Mouse (Mus musculus) heart, adult 2 months (tissue): ENCODE results near the gene Ikzf2. TPM values are rescaled to one million over a fixed set of nuclear protein-coding genes. Genes with fewer than 3 reads are reported as not detected.

ENCODE experiments used
- DNase-seq, 2 experiments: peaks; one replicate each; pipeline ENCODE4 v3.0.0; 2021
- H3K27ac ChIP-seq: fragments of 200-600 bp; 2 replicates; pipeline ENCODE4 v1.8.1; 2022
- H3K27me3 ChIP-seq: fragments of 200-500 bp; 2 replicates; pipeline ENCODE4 v1.6.1; 2012; ENCODE audit warnings: mild to moderate bottlenecking, low read length, inconsistent platforms, mixed read lengths; ENCODE audit not compliant: control insufficient read depth, insufficient read depth
- H3K36me3 ChIP-seq: fragments of 200-500 bp; 2 replicates; pipeline ENCODE4 v1.6.1; 2012; ENCODE audit warnings: low read length, inconsistent platforms; ENCODE audit not compliant: control insufficient read depth, insufficient read depth
- H3K4me1 ChIP-seq: fragments of 200-500 bp; 2 replicates; pipeline ENCODE4 v1.6.1; 2011; ENCODE audit warnings: low read length; ENCODE audit not compliant: control insufficient read depth, insufficient read depth
- H3K4me3 ChIP-seq: fragments of 200-600 bp; 2 replicates; pipeline ENCODE4 v1.8.1; 2022
- H3K79me2 ChIP-seq: fragments of 200-500 bp; replicated peaks from 2 replicates; pipeline ENCODE4 v1.6.1; 2012; ENCODE audit warnings: mild to moderate bottlenecking, inconsistent platforms, low read length, moderate library complexity, mixed read lengths; ENCODE audit not compliant: control insufficient read depth, insufficient read depth
- H3K9ac ChIP-seq: fragments of 200-500 bp; 2 replicates; pipeline ENCODE4 v1.6.1; 2012; ENCODE audit warnings: low read depth, mild to moderate bottlenecking, control low read depth, inconsistent platforms, low read length, mixed read lengths
- CTCF ChIP-seq: fragments of 200-600 bp; IDR thresholded peaks from 2 replicates; pipeline ENCODE4 v1.8.1; 2022; ENCODE audit warnings: antibody characterized with exemption, mild to moderate bottlenecking, moderate library complexity
- EP300 ChIP-seq: fragments of 200-500 bp; IDR thresholded peaks from 2 replicates; pipeline ENCODE4 v1.6.1; 2011; ENCODE audit warnings: low read depth, low read length, control low read depth; ENCODE audit not compliant: insufficient read depth
- POLR2A ChIP-seq: fragments of 200-500 bp; IDR thresholded peaks from 2 replicates; pipeline ENCODE4 v1.6.1; 2011; ENCODE audit warnings: mild to moderate bottlenecking, low read depth, low read length, control low read depth; ENCODE audit not compliant: insufficient read depth
- WGBS: fragments of 180-500 bp; shearing (Covaris S2); methylation state at CpG from one replicate; pipeline ENCODE4 v1.1.7; 2018; 5-methylcytosine and 5-hydroxymethylcytosine counted together
- intact Hi-C: fragments of 180-260 bp; cut with DNase I; formaldehyde crosslinking; loops from one replicate; pipeline ENCODE4 v1.15.1; 2025
- polyA plus RNA-seq: library from polyadenylated mRNA; depleted of rRNA; stranded (reverse); fragments of >200 nt; gene quantifications from 2 replicates; pipeline ENCODE4 v1.2.3, GENCODE M21; 2012
- total RNA-seq, 2 experiments: library from RNA; stranded (reverse); gene quantifications; 2 replicates each; pipeline ENCODE4 v1.2.3; 2021

Gene Ikzf2
- total and polyA plus RNA-seq, 3 experiments: 1.8 to 7.9 (median 6.1) TPM

DNA sequence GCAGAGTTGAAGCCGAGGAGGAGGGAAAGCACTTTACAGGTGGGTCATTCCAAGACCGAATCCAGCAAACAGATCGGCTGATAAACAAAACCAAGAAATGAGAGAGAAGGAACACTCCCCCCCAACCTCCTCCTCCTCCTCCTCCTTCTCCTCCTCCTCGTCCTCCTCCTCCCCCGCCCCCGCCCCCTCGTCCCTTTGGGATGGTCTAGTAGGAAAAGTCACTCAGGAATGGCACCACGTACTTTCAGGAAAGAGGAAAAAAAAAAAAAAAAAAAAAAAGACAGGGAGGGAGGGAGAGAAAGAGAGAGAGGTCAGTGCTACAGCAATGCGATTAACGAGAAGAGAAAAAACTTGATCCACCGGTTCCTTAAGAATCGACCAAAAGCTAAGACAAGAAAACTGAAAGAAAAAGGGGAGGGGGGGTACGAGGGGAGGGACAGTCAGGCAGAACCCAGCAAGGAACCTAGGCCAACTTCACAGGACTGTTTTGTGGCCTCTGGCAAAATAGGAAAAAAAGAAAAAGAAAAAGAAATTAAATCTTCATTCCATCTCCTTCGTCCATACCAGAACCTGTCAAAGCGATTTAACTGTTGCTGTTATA is 1.1 kb downstream of the Ikzf2 start:
- no peak for DNase-seq
- H3K27me3 ChIP-seq: no peaks in the 10 kb centered on the region
- H3K27ac ChIP-seq: peak overlapping the region; percentile 62
- peaks cover 2% of the 10 kb centered on the region for H3K4me1 ChIP-seq
- H3K4me3 ChIP-seq: peak overlapping the region; percentile 74
- no peaks in the 10 kb centered on the region for H3K36me3 ChIP-seq
- TF ChIP-seq CTCF (no peak), EP300 (no peak), POLR2A (no peak)
- peak overlapping the region; percentile 54 for H3K9ac ChIP-seq
- H3K79me2 ChIP-seq: no peaks in the 10 kb centered on the region
- under 1% methylated on average over 15 of the region's 15 CpGs for WGBS
- intact Hi-C loops: loop anchor here (5.0 kb wide), 1 partner anchor 444 kb away; no protein-coding TSS in a partner anchor

DNA sequence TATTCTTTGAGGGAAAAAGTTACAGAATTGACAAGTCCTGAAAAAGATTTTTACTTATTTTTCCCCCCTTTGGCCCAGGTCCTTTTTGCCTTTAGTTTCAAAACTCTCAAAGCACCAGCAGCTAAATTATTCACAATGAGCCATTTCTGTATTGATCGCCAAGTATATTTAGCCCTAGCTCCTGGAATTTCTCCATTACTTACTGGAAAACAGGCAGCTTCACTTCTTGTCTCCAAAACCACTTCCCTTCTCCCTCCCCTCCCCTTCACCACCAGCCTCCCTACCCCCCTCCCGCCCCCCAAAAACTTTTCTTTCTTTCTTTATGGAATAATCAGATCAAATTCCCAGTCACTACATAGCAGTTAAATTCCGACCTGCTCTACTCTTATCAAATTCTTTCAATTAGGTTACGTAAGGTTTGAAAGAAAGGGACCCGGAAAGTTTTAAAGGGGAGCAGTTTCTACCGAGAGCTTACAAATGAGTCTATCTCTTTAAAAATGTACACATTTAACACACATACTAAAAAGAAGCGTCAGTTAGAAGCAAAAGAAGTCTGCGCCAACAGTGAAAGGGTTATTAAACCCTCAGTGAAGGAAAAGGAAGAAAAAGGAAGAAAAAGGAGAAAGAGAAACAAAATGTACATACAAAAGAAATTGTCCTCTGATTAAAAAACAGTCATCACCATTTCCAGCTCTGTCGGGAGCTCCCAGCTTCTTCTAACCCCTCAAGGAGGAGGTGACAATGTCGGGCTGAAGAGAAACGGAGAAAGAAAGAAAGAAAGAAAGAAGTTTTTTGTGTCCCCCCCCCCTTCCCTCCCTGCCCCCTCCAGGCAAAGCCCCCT is 1.8 kb downstream of the Ikzf2 start:
- intact Hi-C loops: loop anchor here (5.0 kb wide), 1 partner anchor 443 kb away; no protein-coding TSS in a partner anchor
- Histone ChIP-seq H3K36me3 (no peaks in the 10 kb centered on the region), H3K4me1 (peaks cover 2% of the 10 kb centered on the region), H3K79me2 (no peaks in the 10 kb centered on the region), H3K9ac (peak overlapping the region; percentile 54), H3K27ac (peak overlapping the region; percentile 13; the same call in 1 of the 2 replicates), H3K4me3 (peak overlapping the region; percentile 43), H3K27me3 (no peaks in the 10 kb centered on the region)
- no peak for TF ChIP-seq POLR2A
- no peak for TF ChIP-seq CTCF
- TF ChIP-seq EP300: no peak
- no peak for DNase-seq
- 6% methylated on average over 11 of the region's 11 CpGs for WGBS

DNA sequence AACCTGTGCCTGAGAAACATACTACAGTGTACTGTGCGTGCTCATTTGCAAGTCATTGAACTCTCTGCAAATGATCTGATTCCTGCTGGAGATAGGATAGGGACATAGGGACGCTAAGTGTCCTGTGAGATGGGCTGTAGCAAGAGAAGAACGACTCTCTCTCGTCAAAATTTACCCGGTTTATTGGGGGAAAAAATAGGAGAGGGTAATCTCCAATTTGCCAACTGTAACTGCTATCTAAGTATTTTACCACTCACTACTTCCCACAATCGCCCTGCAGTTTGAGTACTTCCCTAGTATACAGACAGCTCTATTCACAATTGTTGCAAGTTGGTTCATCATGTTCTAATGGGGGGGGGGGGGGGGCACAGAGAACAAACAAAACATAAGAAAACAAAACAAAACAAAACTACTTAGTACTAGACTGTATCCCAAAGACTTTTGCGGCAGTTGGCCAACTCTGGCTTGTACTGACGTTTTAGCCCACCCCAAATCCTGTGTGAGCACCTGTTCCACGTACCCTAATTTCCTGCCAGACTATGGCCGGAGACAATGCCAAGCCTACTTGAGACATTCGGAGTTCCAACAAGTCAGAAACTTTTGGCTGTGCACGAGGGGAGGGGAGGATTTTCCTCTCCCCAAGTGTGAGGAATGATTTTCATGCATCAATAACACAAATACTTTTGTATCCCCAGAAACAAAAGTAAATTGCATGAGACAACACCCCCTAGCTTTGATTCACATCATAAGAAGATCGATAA is 2.6 kb downstream of the Ikzf2 start:
- intact Hi-C loops: loop anchor here (5.0 kb wide), 1 partner anchor 442 kb away; no protein-coding TSS in a partner anchor
- Histone ChIP-seq H3K4me1 (peaks cover 2% of the 10 kb centered on the region), H3K4me3 (no peak overlapping the region; the same call in none of the 2 replicates), H3K79me2 (no peaks in the 10 kb centered on the region), H3K27me3 (no peaks in the 10 kb centered on the region), H3K9ac (no peak overlapping the region), H3K27ac (no peak overlapping the region), H3K36me3 (no peaks in the 10 kb centered on the region)
- DNase-seq: no peak
- TF ChIP-seq EP300 (no peak), POLR2A (no peak), CTCF (peak; percentile 11; the same call in 1 of the 2 replicates)
- 43% methylated on average over 13 of the region's 13 CpGs for WGBS

DNA sequence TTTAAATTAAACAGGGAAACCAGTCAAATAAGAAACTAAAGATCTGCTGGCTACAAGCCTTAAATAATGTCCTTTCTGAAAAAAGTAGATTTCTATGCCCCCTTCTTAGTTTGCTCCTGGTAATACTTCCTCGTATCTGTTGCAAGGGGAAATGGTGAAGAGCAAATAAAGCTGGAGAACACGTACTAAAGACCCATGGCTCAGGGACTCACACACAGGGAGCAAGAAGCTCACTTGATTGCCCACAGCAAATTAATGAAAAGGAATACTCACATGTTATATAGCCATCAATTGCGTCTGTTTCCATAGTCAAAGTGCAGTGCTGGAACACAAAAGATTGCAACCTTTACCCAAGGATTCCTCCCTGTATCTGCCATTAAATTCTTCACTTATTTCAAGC is 3.2 kb downstream of the Ikzf2 start:
- Histone ChIP-seq H3K4me3 (no peak overlapping the region), H3K36me3 (no peaks in the 10 kb centered on the region), H3K9ac (no peak overlapping the region), H3K79me2 (no peaks in the 10 kb centered on the region), H3K27ac (no peak overlapping the region), H3K4me1 (peaks cover 2% of the 10 kb centered on the region), H3K27me3 (no peaks in the 10 kb centered on the region)
- TF ChIP-seq POLR2A (no peak), CTCF (no peak), EP300 (no peak)
- whole genome bisulfite sequencing: 86% methylated on average over 3 of the region's 3 CpGs
- DNase-seq: no peak
- intact Hi-C loops: no loop called here

DNA sequence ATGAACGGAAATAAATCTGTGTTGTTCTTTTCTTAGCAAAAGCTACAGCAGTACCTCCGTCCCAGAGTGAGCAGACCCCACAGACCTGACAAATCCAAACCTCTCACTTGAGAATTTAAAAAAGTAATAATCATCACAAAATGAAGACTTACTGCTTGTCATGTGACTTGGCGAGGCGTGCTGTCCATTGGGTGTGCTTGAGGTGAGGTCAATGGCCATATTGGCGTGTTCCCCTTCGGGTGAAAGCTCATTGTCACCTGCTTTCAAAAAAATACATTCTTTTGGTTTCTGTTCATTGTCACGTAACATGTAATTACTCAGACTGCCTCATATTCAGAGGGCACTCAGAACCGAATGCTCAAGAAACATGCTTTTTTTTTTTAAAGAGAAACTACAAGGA is 4.0 kb downstream of the Ikzf2 start:
- Histone ChIP-seq H3K27me3 (no peaks in the 10 kb centered on the region), H3K79me2 (no peaks in the 10 kb centered on the region), H3K36me3 (no peaks in the 10 kb centered on the region), H3K27ac (no peak overlapping the region), H3K4me3 (no peak overlapping the region), H3K9ac (no peak overlapping the region), H3K4me1 (peaks cover 2% of the 10 kb centered on the region)
- TF ChIP-seq POLR2A: no peak
- TF ChIP-seq EP300: no peak
- no peak for TF ChIP-seq CTCF
- DNase-seq: no peak
- intact Hi-C loops: no loop called here
- 85% methylated on average over 8 of the region's 8 CpGs for WGBS

GRCm38 (mm10) chr1:69682261-69682660 is 4.8 kb downstream of the Ikzf2 start:
- no peak overlapping the region for H3K4me3 ChIP-seq
- H3K4me1 ChIP-seq: peaks cover 2% of the 10 kb centered on the region
- H3K79me2 ChIP-seq: no peaks in the 10 kb centered on the region
- H3K27ac ChIP-seq: no peak overlapping the region
- TF ChIP-seq EP300 (no peak), POLR2A (no peak), CTCF (no peak)
- no peaks in the 10 kb centered on the region for H3K36me3 ChIP-seq
- no peak for DNase-seq
- no peaks in the 10 kb centered on the region for H3K27me3 ChIP-seq
- WGBS: 80% methylated on average over 3 of the region's 3 CpGs
- intact Hi-C loops: no loop called here
- no peak overlapping the region for H3K9ac ChIP-seq
